Mouse (Mus musculus) ES-CJ7 (cell line): ENCODE results near the gene Shmt2.

ENCODE experiments used
- DNase-seq: peaks from one replicate; pipeline ENCODE4 v3.0.0; 2011; ENCODE audit warnings: low read depth, low spot score

Gene Shmt2

GRCm38 (mm10) chr10:127476541-127476940 lies 45.7 kb downstream of the Shmt2 start:
- DNase-seq = no peak

- no peak for DNase-seq
These were observed 47.1 kb downstream of the Shmt2 start for GRCm38 (mm10) chr10:127475175-127475574.

GRCm38 (mm10) chr10:127472722-127473121 lies 49.5 kb downstream of the Shmt2 start:
- DNase-seq = no peak

- no peak for DNase-seq
These were observed 50.8 kb downstream of the Shmt2 start for GRCm38 (mm10) chr10:127471281-127471988.
